Mouse (Mus musculus) olfactory bulb, adult 2 months (tissue): ENCODE data around the gene Arfip2.

ENCODE experiments used
- CTCF ChIP-seq: fragments of 200-500 bp; IDR thresholded peaks from 2 replicates; pipeline ENCODE4 v1.5.1; 2012; ENCODE audit warnings: low read depth, mild to moderate bottlenecking, low read length, moderate library complexity; ENCODE audit not compliant: insufficient read depth
- POLR2A ChIP-seq: fragments of 200-500 bp; IDR thresholded peaks from 2 replicates; pipeline ENCODE4 v1.6.1; 2012; ENCODE audit warnings: mild to moderate bottlenecking, low read depth, low read length, moderate library complexity; ENCODE audit not compliant: insufficient read depth

DNA sequence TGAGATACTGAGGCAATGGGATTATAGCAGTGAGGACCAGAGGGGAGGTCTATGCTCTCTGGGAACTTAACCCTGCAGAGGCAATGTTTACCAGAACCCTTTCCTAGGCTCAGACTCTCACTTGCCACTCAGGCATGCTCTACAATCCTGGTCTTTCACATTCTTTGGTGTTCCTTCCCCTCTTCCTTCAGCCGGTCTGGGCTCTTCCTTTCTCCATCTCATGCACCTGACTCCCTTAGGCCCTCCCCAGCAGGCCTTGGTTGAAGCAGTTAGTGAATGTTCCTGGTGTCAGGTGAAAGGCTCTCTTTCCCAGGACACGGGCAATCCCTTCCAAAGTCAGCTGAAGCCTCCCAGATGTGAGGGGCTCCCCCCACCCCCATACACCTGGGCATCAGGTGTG, 460 bp downstream of the Arfip2 start, which contains the start of gene Timm10b:
- TF ChIP-seq POLR2A (no peak), CTCF (no peak)
